Mouse (Mus musculus): Measurements from ENCODE around the gene Rpp25l.

The Rpp25l gene

GRCm38 (mm10) chr4:41671500-41671899 is 41.8 kb downstream of the Rpp25l start:
- DNase-seq (ENCODE audit: low spot score): no peak

GRCm38 (mm10) chr4:41670836-41671235 is 42.5 kb downstream of the Rpp25l start:
- no peak for DNase-seq (ENCODE audit: low spot score)

DNA sequence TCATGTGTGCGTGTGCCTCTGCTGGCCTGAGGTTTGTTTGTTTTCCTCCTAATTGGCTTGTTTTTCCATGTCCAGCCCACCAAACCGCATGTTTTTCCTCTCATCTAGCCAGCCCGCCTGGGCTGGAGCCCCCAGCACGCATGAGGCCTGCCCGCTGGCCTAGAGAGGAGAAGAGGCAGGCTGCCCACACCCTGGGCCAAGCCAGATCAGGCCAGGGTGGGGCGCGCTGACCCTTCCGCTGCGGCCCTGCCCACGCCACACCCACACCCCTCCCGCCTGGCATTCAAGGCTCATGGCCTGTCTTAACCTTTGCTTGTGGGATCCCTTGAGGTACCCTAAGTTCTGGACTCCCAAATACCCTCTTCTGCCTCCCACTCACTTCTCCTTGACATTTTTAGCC is 46.7 kb downstream of the Rpp25l start:
- DNase-seq (ENCODE audit: low spot score): peak; percentile 46

- no peak for DNase-seq (ENCODE audit: low spot score)
Observed at GRCm38 (mm10) chr4:41665009-41665675, 48.2 kb downstream of the Rpp25l start.

DNA sequence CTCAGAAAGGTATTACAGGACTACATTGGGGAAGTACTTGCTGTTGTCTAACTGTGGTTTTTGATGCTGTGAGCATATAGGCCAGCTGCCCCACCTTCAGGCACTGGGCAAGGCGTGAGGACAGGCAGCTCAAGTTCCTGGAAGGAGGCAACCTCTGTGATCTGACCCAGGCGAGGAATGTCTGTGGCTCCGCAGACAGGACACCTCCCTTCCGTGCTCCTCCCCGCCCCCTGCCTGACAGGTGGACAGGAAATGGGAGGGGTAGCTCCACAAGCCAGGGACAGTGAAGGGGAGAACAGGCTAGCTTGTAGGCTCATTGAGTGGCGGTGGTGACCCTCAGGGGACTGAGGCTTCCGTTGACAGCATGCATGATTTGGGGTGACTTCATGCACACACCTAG is 48.8 kb downstream of the Rpp25l start:
- DNase-seq (ENCODE audit: low spot score): no peak

- DNase-seq (ENCODE audit: low spot score): no peak
Observed at GRCm38 (mm10) chr4:41663614-41664013, 49.7 kb downstream of the Rpp25l start.

- DNase-seq (ENCODE audit: low spot score): no peak
Observed at GRCm38 (mm10) chr4:41662723-41663122, 50.6 kb downstream of the Rpp25l start.
